Mouse (Mus musculus): Measurements from ENCODE around the gene Frmd3. TPM values are rescaled to one million over a fixed set of nuclear protein-coding genes. Genes with fewer than 3 reads are reported as not detected.
"Not testable (repeated sequence)": the region's sequence is repeated elsewhere in the genome, so short reads cannot be mapped to it uniquely, and the experiment has no call there.

Gene Frmd3
- polyA plus RNA-seq, 1 experiment from 2014 or later: 11.9 TPM

- H3K4me1 ChIP-seq; H3K9ac ChIP-seq; H3K27ac ChIP-seq; H3K36me3 ChIP-seq; H3K4me3 ChIP-seq; H3K4me2 ChIP-seq (replicated peaks); H3K9me3 ChIP-seq; H3K27me3 ChIP-seq (replicated peaks); ATAC-seq (ENCODE audit: low FRiP score, low read depth): not testable (repeated sequence)
- 88% methylated on average over 1 of the region's 1 CpGs for WGBS
These were observed 208.5 kb downstream of the Frmd3 start for GRCm38 (mm10) chr4:74221780-74222179.

GRCm38 (mm10) chr4:74222360-74222759, 209.1 kb downstream of the Frmd3 start:
- no peaks in the 10 kb centered on the region for H3K36me3 ChIP-seq
- no peaks in the 10 kb centered on the region for H3K4me1 ChIP-seq
- no peak overlapping the region for H3K4me2 ChIP-seq (replicated peaks)
- H3K4me3 ChIP-seq: no peak overlapping the region
- no peak for ATAC-seq (ENCODE audit: low FRiP score, low read depth)
- no peak overlapping the region for H3K9ac ChIP-seq
- no peaks in the 10 kb centered on the region for H3K27me3 ChIP-seq (replicated peaks)
- 38% methylated on average over 3 of the region's 3 CpGs for WGBS
- no peak overlapping the region for H3K27ac ChIP-seq
- H3K9me3 ChIP-seq: no peaks in the 10 kb centered on the region

GRCm38 (mm10) chr4:74224210-74224609, 211.0 kb downstream of the Frmd3 start:
- H3K4me3 ChIP-seq: no peak overlapping the region
- no peak for ATAC-seq (ENCODE audit: low FRiP score, low read depth)
- no peak overlapping the region for H3K4me2 ChIP-seq (replicated peaks)
- H3K4me1 ChIP-seq: no peaks in the 10 kb centered on the region
- no peak overlapping the region for H3K27ac ChIP-seq
- H3K9ac ChIP-seq: no peak overlapping the region
- 89% methylated on average over 2 of the region's 2 CpGs for WGBS
- H3K27me3 ChIP-seq (replicated peaks): no peaks in the 10 kb centered on the region
- no peaks in the 10 kb centered on the region for H3K9me3 ChIP-seq
- H3K36me3 ChIP-seq: no peaks in the 10 kb centered on the region

- no peak overlapping the region for H3K4me2 ChIP-seq (replicated peaks)
- H3K9me3 ChIP-seq: no peaks in the 10 kb centered on the region
- WGBS: 78% methylated on average over 4 of the region's 4 CpGs
- ATAC-seq (ENCODE audit: low FRiP score, low read depth): peak; percentile 41
- no peaks in the 10 kb centered on the region for H3K4me1 ChIP-seq
- H3K36me3 ChIP-seq: no peaks in the 10 kb centered on the region
- no peak overlapping the region for H3K9ac ChIP-seq
- no peaks in the 10 kb centered on the region for H3K27me3 ChIP-seq (replicated peaks)
- no peak overlapping the region for H3K4me3 ChIP-seq
- H3K27ac ChIP-seq: no peak overlapping the region
These were observed 217.8 kb downstream of the Frmd3 start for GRCm38 (mm10) chr4:74230994-74231393.

GRCm38 (mm10) chr4:74231405-74231804, 218.2 kb downstream of the Frmd3 start:
- no peak overlapping the region for H3K4me2 ChIP-seq (replicated peaks)
- no peak overlapping the region for H3K4me3 ChIP-seq
- H3K27me3 ChIP-seq (replicated peaks): no peaks in the 10 kb centered on the region
- H3K4me1 ChIP-seq: no peaks in the 10 kb centered on the region
- ATAC-seq (ENCODE audit: low FRiP score, low read depth): peak; percentile 38; the same call in 1 of the 2 replicates
- WGBS: 71% methylated on average over 5 of the region's 5 CpGs
- no peak overlapping the region for H3K9ac ChIP-seq
- no peaks in the 10 kb centered on the region for H3K9me3 ChIP-seq
- H3K27ac ChIP-seq: no peak overlapping the region
- no peaks in the 10 kb centered on the region for H3K36me3 ChIP-seq

GRCm38 (mm10) chr4:74233534-74233933, 220.3 kb downstream of the Frmd3 start:
- 88% methylated on average over 3 of the region's 3 CpGs for WGBS
- Histone ChIP-seq H3K4me1 (no peaks in the 10 kb centered on the region), H3K4me3 (no peak overlapping the region), H3K27me3 (replicated peaks) (no peaks in the 10 kb centered on the region), H3K27ac (no peak overlapping the region), H3K4me2 (replicated peaks) (no peak overlapping the region), H3K9me3 (no peaks in the 10 kb centered on the region), H3K36me3 (no peaks in the 10 kb centered on the region), H3K9ac (no peak overlapping the region)
- ATAC-seq (ENCODE audit: low FRiP score, low read depth): no peak

- no peak for ATAC-seq (ENCODE audit: low FRiP score, low read depth)
- Histone ChIP-seq H3K9ac (no peak within 1 kb of the TSS), H3K4me1 (no peaks in the 10 kb centered on the region), H3K27ac (no peak within 1 kb of the TSS), H3K27me3 (replicated peaks) (no peaks in the 10 kb centered on the region), H3K9me3 (no peaks in the 10 kb centered on the region), H3K4me2 (replicated peaks) (no peak within 1 kb of the TSS), H3K36me3 (no peaks in the 10 kb centered on the region), H3K4me3 (no peak within 1 kb of the TSS)
- WGBS: 90% methylated on average over 1 of the region's 1 CpGs
These were observed 228.9 kb downstream of the Frmd3 start, which contains the start of gene Kdm4c for GRCm38 (mm10) chr4:74242176-74242575. TSS of gene Kdm4c (plus strand) at chr4:74242497.

Other genes starting within 250 kb of the Frmd3 start
- gene Rasef, start 222.4 kb upstream of the Frmd3 start, polyA plus RNA-seq (2016; fragmentation: Nextera tagmentation; extraction: Ambion mirVana): 0.28 and 0.33 TPM in 2 replicates
- not detected in 2 replicates for gene Gm11758, start 137.2 kb upstream of the Frmd3 start, polyA plus RNA-seq (2016; fragmentation: Nextera tagmentation; extraction: Ambion mirVana)
- gene Gm11757, start 122.3 kb upstream of the Frmd3 start, polyA plus RNA-seq (2016; fragmentation: Nextera tagmentation; extraction: Ambion mirVana): not detected in 2 replicates
- gene Gm13871, start 107.5 kb upstream of the Frmd3 start, polyA plus RNA-seq (2016; fragmentation: Nextera tagmentation; extraction: Ambion mirVana): not detected in 2 replicates
- gene Gm11756, start 92.7 kb upstream of the Frmd3 start, polyA plus RNA-seq (2016; fragmentation: Nextera tagmentation; extraction: Ambion mirVana): not detected in 2 replicates
- gene 2310002L09Rik, start 62.6 kb upstream of the Frmd3 start, polyA plus RNA-seq (2016; fragmentation: Nextera tagmentation; extraction: Ambion mirVana): 1.9 and 3.1 TPM in 2 replicates
- 15.2 and 16.7 TPM in 2 replicates for gene Kdm4c, start 229.1 kb downstream of the Frmd3 start, polyA plus RNA-seq (2016; fragmentation: Nextera tagmentation; extraction: Ambion mirVana)